Mouse (Mus musculus) E14TG2a.4 (cell line): Measurements from ENCODE around the gene Pou6f2.

Experiments used
- CTCF ChIP-seq: conservative IDR thresholded peaks from 2 replicates; pipeline ENCODE4 v1.5.1; 2014; ENCODE audit warnings: low read length
- NANOG ChIP-seq: IDR thresholded peaks from 2 replicates; pipeline ENCODE4 v1.6.1; 2014; ENCODE audit warnings: borderline replicate concordance, low read length, mixed read lengths
- POU5F1 ChIP-seq: IDR thresholded peaks from 2 replicates; pipeline ENCODE4 v1.6.1; 2014; ENCODE audit warnings: low read length, borderline replicate concordance

DNA sequence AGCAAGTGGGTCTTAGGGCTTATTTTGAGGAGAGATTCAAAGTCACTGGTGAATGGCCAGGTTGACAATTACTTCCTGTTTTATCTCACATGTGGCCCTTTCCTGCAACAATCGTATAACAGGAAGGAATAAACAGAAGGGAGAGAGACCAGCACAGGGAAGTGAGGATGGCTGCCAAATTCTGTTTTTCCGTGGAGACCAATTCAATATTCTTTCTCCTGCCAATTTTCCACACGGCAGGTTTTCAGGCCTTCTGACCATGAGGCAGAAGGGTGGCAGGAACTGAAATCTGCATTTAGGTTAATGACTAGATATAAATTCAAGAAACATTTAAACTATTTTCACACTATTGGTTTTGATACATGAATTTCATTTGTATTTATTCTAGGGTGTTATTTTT, 224.5 kb downstream of the Pou6f2 start:
- TF ChIP-seq CTCF: no peak
- no peak for TF ChIP-seq NANOG
- TF ChIP-seq POU5F1: no peak
